Mouse (Mus musculus) hindbrain, embryonic 16.5 days (tissue): Measurements from ENCODE around the gene Ptpn1. TPM values are rescaled to one million over a fixed set of nuclear protein-coding genes. Genes with fewer than 3 reads are reported as not detected.

Source experiments
- ATAC-seq: fragments of 200-750 bp; cut with Nextera tagmentation; 2 replicates; pipeline ENCODE4 v1.8.0; 2017; ENCODE audit warnings: moderate TSS enrichment, moderate library complexity
- H3K27ac ChIP-seq: fragments of 300-500 bp; sonication (generic); 2 replicates; pipeline ENCODE4 v1.5.1; 2014; ENCODE audit warnings: low read depth, mild to moderate bottlenecking, control low read depth, low read length, moderate library complexity
- H3K27me3 ChIP-seq: fragments of 300-500 bp; sonication (generic); replicated peaks from 2 replicates; pipeline ENCODE4 v1.6.1; 2014; ENCODE audit warnings: low read length; ENCODE audit not compliant: control insufficient read depth, insufficient read depth
- H3K36me3 ChIP-seq: fragments of 300-500 bp; sonication (generic); 2 replicates; pipeline ENCODE4 v1.6.1; 2014; ENCODE audit warnings: mild to moderate bottlenecking, low read length, moderate library complexity, mixed read lengths; ENCODE audit not compliant: control insufficient read depth, insufficient read depth
- H3K4me1 ChIP-seq: fragments of 300-500 bp; sonication (generic); 2 replicates; pipeline ENCODE4 v1.6.1; 2014; ENCODE audit warnings: low read depth, low read length; ENCODE audit not compliant: control insufficient read depth, insufficient read depth
- H3K4me2 ChIP-seq: fragments of 300-500 bp; sonication (generic); 2 replicates; pipeline ENCODE4 v1.6.1; 2014; ENCODE audit warnings: mild to moderate bottlenecking, low read length, control low read depth, moderate library complexity
- H3K4me3 ChIP-seq: fragments of 300-500 bp; sonication (generic); 2 replicates; pipeline ENCODE4 v1.5.1; 2014; ENCODE audit warnings: mild to moderate bottlenecking, low read length, control low read depth, moderate library complexity
- H3K9ac ChIP-seq: fragments of 300-500 bp; sonication (generic); 2 replicates; pipeline ENCODE4 v1.6.1; 2014; ENCODE audit warnings: low read depth, mild to moderate bottlenecking, control low read depth, low read length, moderate library complexity
- H3K9me3 ChIP-seq: fragments of 300-500 bp; sonication (generic); 2 replicates; pipeline ENCODE4 v1.6.1; 2014; ENCODE audit warnings: mild to moderate bottlenecking, low read length, moderate library complexity; ENCODE audit not compliant: control insufficient read depth
- WGBS: fragments of 180-500 bp; shearing (Covaris S2); extraction: QIAGEN DNeasy Blood & Tissue Kit; methylation state at CpG from one replicate; pipeline ENCODE4 v1.1.7; 2014; 5-methylcytosine and 5-hydroxymethylcytosine counted together
- polyA plus RNA-seq: library from polyadenylated mRNA; unstranded; fragments of >200 nt; fragmentation: Nextera tagmentation; extraction: Ambion mirVana; gene quantifications from 2 replicates; pipeline ENCODE4 v1.2.1, GENCODE M21; 2015

Ptpn1 gene
- 64.8 and 69.2 TPM in 2 replicates for polyA plus RNA-seq

GRCm38 (mm10) chr2:167931985-167932726 is at the start of gene Ptpn1:
Gene Ptpn1 (plus strand): TSS chr2:167932057.
- WGBS: under 1% methylated on average over 81 of the region's 99 CpGs
- peak; percentile 96 for ATAC-seq
- Histone ChIP-seq H3K4me3 (peak within 1 kb of the TSS; percentile 94), H3K27ac (peak within 1 kb of the TSS; percentile 80), H3K4me1 (peaks cover 34% of the 10 kb centered on the region), H3K36me3 (no peaks in the 10 kb centered on the region), H3K27me3 (no peaks in the 10 kb centered on the region), H3K4me2 (peak within 1 kb of the TSS; percentile 66), H3K9ac (peak within 1 kb of the TSS; percentile 91), H3K9me3 (no peaks in the 10 kb centered on the region)

DNA sequence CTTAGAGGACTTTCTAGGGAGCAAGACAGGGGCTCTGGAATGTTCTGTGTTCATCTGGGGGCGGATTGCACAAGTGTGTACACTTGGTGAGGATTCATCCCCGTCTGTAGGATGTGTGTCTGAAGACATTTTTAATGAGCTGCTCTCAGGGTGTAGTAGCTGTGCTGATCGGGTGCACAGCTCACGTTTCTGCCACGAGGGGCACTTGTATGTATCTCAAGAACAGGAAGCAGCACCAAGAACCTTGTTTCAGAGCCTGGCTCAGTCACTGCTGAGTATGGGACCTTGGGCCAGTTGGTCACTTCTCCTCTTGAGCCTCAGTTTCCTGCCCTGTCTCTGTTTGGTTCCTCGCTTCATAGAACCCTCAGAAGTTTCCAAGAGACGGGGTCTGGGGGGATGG is 45.4 kb upstream of the Ptpn1 start:
- Histone ChIP-seq H3K9ac (no peak overlapping the region), H3K36me3 (no peaks in the 10 kb centered on the region)
- 77% methylated on average over 7 of the region's 7 CpGs for WGBS

GRCm38 (mm10) chr2:167887516-167888347 is 44.1 kb upstream of the Ptpn1 start:
- H3K4me2 ChIP-seq: peak overlapping the region; percentile 50
- no peaks in the 10 kb centered on the region for H3K36me3 ChIP-seq
- H3K27me3 ChIP-seq: peaks cover 5% of the 10 kb centered on the region; the same call in 1 of the 2 replicates
- no peak overlapping the region for H3K9ac ChIP-seq
- ATAC-seq: no peak
- peaks cover under 1% of the 10 kb centered on the region; the same call in 1 of the 2 replicates for H3K9me3 ChIP-seq
- 14% methylated on average over 22 of the region's 22 CpGs for WGBS
- peak overlapping the region; percentile 26 for H3K4me3 ChIP-seq
- peaks cover 8% of the 10 kb centered on the region; the same call in 1 of the 2 replicates for H3K4me1 ChIP-seq
- H3K27ac ChIP-seq: no peak overlapping the region

More for the DNA sequence above, 45.4 kb upstream of the Ptpn1 start:
- peaks cover 5% of the 10 kb centered on the region; the same call in 1 of the 2 replicates for H3K27me3 ChIP-seq
- peaks cover 4% of the 10 kb centered on the region; the same call in 1 of the 2 replicates for H3K9me3 ChIP-seq
- H3K4me1 ChIP-seq: peaks cover 8% of the 10 kb centered on the region; the same call in 1 of the 2 replicates
- no peak overlapping the region for H3K4me2 ChIP-seq
- no peak overlapping the region for H3K4me3 ChIP-seq
- no peak overlapping the region for H3K27ac ChIP-seq
- no peak for ATAC-seq

- Histone ChIP-seq H3K27me3 (peaks cover 8% of the 10 kb centered on the region), H3K4me3 (no peak overlapping the region), H3K27ac (no peak overlapping the region), H3K4me1 (peaks cover 8% of the 10 kb centered on the region; the same call in 1 of the 2 replicates), H3K4me2 (no peak overlapping the region), H3K9ac (no peak overlapping the region), H3K9me3 (no peaks in the 10 kb centered on the region), H3K36me3 (no peaks in the 10 kb centered on the region)
- ATAC-seq: no peak
- WGBS: 68% methylated on average over 6 of the region's 6 CpGs
Measured at GRCm38 (mm10) chr2:167888834-167889233, 43.0 kb upstream of the Ptpn1 start.

DNA sequence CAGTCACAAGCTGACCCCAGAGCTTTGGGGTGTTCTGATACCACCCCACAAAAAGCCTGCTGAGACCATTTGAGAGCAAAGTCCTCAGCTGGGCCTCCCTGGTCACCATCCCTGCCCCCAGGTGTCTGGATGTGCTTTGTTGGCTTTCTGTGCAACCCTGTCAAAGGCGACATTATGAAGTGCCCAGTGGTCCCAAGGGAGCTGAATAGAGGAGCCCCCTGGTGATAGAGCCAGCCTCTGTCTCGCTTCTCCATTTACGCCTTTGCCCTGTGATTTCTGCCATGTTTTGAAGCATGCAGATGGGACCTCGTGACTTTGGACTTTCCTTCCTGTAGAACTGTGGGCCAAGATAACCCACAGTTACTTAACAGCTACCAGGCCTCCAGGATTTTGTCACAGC is 42.0 kb upstream of the Ptpn1 start:
- Histone ChIP-seq H3K4me1 (peaks cover 8% of the 10 kb centered on the region; the same call in 1 of the 2 replicates), H3K4me2 (no peak overlapping the region), H3K27me3 (peaks cover 10% of the 10 kb centered on the region), H3K36me3 (no peaks in the 10 kb centered on the region), H3K9ac (no peak overlapping the region), H3K4me3 (no peak overlapping the region), H3K9me3 (no peaks in the 10 kb centered on the region), H3K27ac (no peak overlapping the region)
- ATAC-seq: no peak
- WGBS: 70% methylated on average over 4 of the region's 4 CpGs

DNA sequence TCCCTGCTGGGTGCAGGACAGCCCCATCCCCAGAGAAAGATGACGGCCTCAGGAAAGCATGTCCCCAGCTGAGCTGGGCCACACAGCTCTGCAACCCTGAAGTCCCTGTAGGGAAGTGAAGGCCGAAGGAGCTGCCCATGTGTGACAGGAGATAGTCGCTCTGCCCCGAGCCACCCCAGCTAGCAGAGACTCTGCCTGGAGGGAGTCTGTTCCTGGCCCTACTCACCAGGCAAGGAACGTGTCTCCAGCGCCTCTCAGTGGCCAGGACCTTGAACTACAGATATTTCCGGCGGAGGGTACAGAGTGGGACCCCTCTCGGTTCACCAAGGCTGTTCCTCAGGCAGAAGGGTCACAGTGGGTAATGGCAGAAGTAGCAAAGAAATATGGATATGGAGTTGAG is 39.9 kb upstream of the Ptpn1 start:
- Histone ChIP-seq H3K36me3 (no peaks in the 10 kb centered on the region), H3K4me2 (no peak overlapping the region), H3K27ac (no peak overlapping the region), H3K4me3 (no peak overlapping the region), H3K27me3 (peaks cover 8% of the 10 kb centered on the region), H3K9me3 (no peaks in the 10 kb centered on the region), H3K9ac (no peak overlapping the region), H3K4me1 (peaks cover 8% of the 10 kb centered on the region; the same call in 1 of the 2 replicates)
- WGBS: 8% methylated on average over 9 of the region's 9 CpGs
- ATAC-seq: 0 out of 2 replicates have a peak, but pooled peaks have one; percentile 13

DNA sequence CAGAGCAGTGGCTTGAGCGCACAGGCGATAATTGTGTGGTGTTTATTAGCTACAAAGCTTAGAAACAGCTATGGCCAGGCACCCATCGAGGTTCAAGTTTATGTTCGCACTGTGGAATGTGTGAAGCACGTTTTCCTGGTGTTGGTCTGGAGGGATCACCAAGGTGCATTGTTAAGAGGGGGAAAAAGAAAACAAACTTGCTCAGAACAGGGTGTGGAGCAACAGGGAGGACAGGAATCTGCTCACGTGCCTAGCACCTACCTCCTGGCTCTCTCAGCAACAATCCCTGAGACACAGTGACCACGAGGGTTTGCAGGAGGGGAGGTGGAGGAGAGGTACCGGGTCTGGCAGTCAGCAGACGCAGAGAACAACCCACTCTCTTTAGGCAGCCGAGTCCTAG is 38.2 kb upstream of the Ptpn1 start:
- no peaks in the 10 kb centered on the region for H3K36me3 ChIP-seq
- 63% methylated on average over 10 of the region's 10 CpGs for WGBS
- H3K4me3 ChIP-seq: no peak overlapping the region
- H3K27ac ChIP-seq: no peak overlapping the region
- H3K9ac ChIP-seq: no peak overlapping the region
- H3K4me2 ChIP-seq: no peak overlapping the region
- ATAC-seq: no peak
- no peaks in the 10 kb centered on the region for H3K4me1 ChIP-seq
- no peaks in the 10 kb centered on the region for H3K9me3 ChIP-seq
- H3K27me3 ChIP-seq: peaks cover 8% of the 10 kb centered on the region

GRCm38 (mm10) chr2:167894948-167895372 is 36.9 kb upstream of the Ptpn1 start:
- ATAC-seq: peak; percentile 80
- Histone ChIP-seq H3K4me3 (peak overlapping the region; percentile 36), H3K9me3 (no peaks in the 10 kb centered on the region), H3K9ac (no peak overlapping the region), H3K36me3 (no peaks in the 10 kb centered on the region), H3K4me1 (no peaks in the 10 kb centered on the region), H3K27me3 (peaks cover 8% of the 10 kb centered on the region), H3K4me2 (peak overlapping the region; percentile 62), H3K27ac (no peak overlapping the region)
- WGBS: under 1% methylated on average over 30 of the region's 30 CpGs

DNA sequence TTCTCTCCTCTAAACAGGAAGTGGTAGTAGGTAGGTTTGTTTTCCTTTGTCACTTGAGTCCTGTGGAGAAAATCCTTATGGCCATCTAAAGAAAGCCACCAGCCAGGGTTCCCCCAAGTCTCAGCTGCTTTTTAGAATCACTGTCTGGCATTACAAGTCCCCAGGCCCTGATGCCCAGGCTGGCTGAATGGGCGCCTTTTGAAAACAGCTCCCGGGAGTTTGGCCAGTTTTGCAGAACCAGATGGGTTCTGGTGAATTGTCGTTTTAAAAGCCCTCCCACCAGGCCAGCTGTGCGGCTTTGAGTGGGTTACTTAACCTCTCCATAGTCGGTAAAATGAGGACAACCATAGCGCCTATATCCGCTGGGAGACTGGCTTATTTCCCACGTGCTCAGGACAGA is 34.0 kb upstream of the Ptpn1 start:
- 75% methylated on average over 8 of the region's 8 CpGs for WGBS
- Histone ChIP-seq H3K9me3 (no peaks in the 10 kb centered on the region), H3K36me3 (no peaks in the 10 kb centered on the region), H3K27ac (no peak overlapping the region), H3K4me1 (no peaks in the 10 kb centered on the region), H3K9ac (no peak overlapping the region), H3K27me3 (peaks cover 8% of the 10 kb centered on the region), H3K4me2 (no peak overlapping the region), H3K4me3 (no peak overlapping the region)
- no peak for ATAC-seq
